Mouse (Mus musculus) CH12.LX (cell line): ENCODE results near the gene Hdac9. TPM values are rescaled to one million over a fixed set of nuclear protein-coding genes. Genes with fewer than 3 reads are reported as not detected.

Experiments
- DNase-seq: peaks from one replicate; pipeline ENCODE4 v3.0.0-alpha.2; 2013; ENCODE audit errors: extremely low read depth
- H3K27ac ChIP-seq: 2 replicates; pipeline ENCODE4 v1.5.1; 2012; ENCODE audit warnings: low read depth, mild to moderate bottlenecking, control low read depth, moderate library complexity; ENCODE audit not compliant: insufficient read depth
- H3K27me3 ChIP-seq: replicated peaks from 2 replicates; pipeline ENCODE3; 2012; ENCODE audit warnings: inconsistent platforms
- H3K36me3 ChIP-seq, 2 experiments: replicated peaks in 1 of 2; 2 replicates each; pipeline versions ENCODE3 to v1.6.1; 2012; ENCODE audit warnings: inconsistent platforms in 1 of 2, low read length in 1 of 2, mild to moderate bottlenecking in 1 of 2, mixed read lengths in 1 of 2, moderate library complexity in 1 of 2; ENCODE audit not compliant: control insufficient read depth in 1 of 2, insufficient read depth in 1 of 2
- H3K4me1 ChIP-seq, 2 experiments: 2 replicates each; pipeline ENCODE4 v1.6.1; 2012; ENCODE audit warnings: inconsistent platforms in 1 of 2, moderate library complexity in 1 of 2; ENCODE audit not compliant: insufficient read depth in 2 of 2, control insufficient read depth in 1 of 2
- H3K4me2 ChIP-seq: 2 replicates; pipeline ENCODE4 v1.6.1; 2012; ENCODE audit warnings: low read depth, mild to moderate bottlenecking, control low read depth; ENCODE audit not compliant: poor library complexity, insufficient read depth, severe bottlenecking
- H3K4me3 ChIP-seq, 3 experiments: fragments of 150-350 bp in 1 of 3; sonication (generic) in 1 of 3; replicated peaks in 1 of 3; 2 replicates each; pipeline versions ENCODE3 to v1.5.1; 2011 to 2012; ENCODE audit warnings: low read depth in 2 of 3, low read length in 2 of 3, mild to moderate bottlenecking in 2 of 3, moderate library complexity in 2 of 3, control low read depth in 1 of 3, improper control_type of control experiment in 1 of 3, inconsistent platforms in 1 of 3, mixed read lengths in 1 of 3; ENCODE audit not compliant: poor library complexity in 1 of 3
- H3K79me2 ChIP-seq: replicated peaks from 2 replicates; pipeline ENCODE4 v1.6.1; 2012; ENCODE audit warnings: mild to moderate bottlenecking, moderate library complexity; ENCODE audit not compliant: control insufficient read depth, poor library complexity, insufficient read depth, severe bottlenecking; ENCODE audit errors: extremely low read depth
- H3K9ac ChIP-seq: 2 replicates; pipeline ENCODE4 v1.6.1; 2012; ENCODE audit warnings: low read depth, mild to moderate bottlenecking, control low read depth, moderate library complexity; ENCODE audit not compliant: insufficient read depth
- H3K9me3 ChIP-seq: replicated peaks from 2 replicates; pipeline ENCODE3; 2012; ENCODE audit warnings: low read length, inconsistent platforms, mixed read lengths
- CHD2 ChIP-seq: IDR thresholded peaks from 2 replicates; pipeline ENCODE4 v1.6.1; 2011; ENCODE audit warnings: low read length, improper control_type of control experiment
- CTCF ChIP-seq, 2 experiments: IDR thresholded peaks in 1 of 2; conservative IDR thresholded peaks in 1 of 2; 2 replicates each; pipeline ENCODE4 v1.5.1; 2011 to 2012; ENCODE audit warnings: low read depth in 2 of 2, low read length in 2 of 2, improper control_type of control experiment in 1 of 2, inconsistent platforms in 1 of 2, mild to moderate bottlenecking in 1 of 2, moderate library complexity in 1 of 2
- E2F4 ChIP-seq: IDR thresholded peaks from 2 replicates; pipeline ENCODE4 v1.6.1; 2011; ENCODE audit warnings: low read depth, low read length, improper control_type of control experiment; ENCODE audit not compliant: insufficient replicate concordance
- ELF1 ChIP-seq: IDR thresholded peaks from 2 replicates; pipeline ENCODE4 v1.6.1; 2014; ENCODE audit warnings: low read depth, mild to moderate bottlenecking, inconsistent platforms, low read length, improper control_type of control experiment
- EP300 ChIP-seq: IDR thresholded peaks from 2 replicates; pipeline ENCODE4 v1.6.1; 2011; ENCODE audit warnings: low read length, improper control_type of control experiment
- HCFC1 ChIP-seq: IDR thresholded peaks from 2 replicates; pipeline ENCODE4 v1.6.1; 2012; ENCODE audit warnings: low read depth, mild to moderate bottlenecking, inconsistent platforms, low read length, improper control_type of control experiment
- IRF4 ChIP-seq: IDR thresholded peaks from 2 replicates; pipeline ENCODE4 v1.6.1; 2014; ENCODE audit warnings: low read depth, mild to moderate bottlenecking, inconsistent platforms, low read length, improper control_type of control experiment
- KAT2A ChIP-seq: IDR thresholded peaks from 2 replicates; pipeline ENCODE4 v1.6.1; 2012; ENCODE audit warnings: low read length, improper control_type of control experiment, inconsistent platforms; ENCODE audit not compliant: insufficient replicate concordance
- MAZ ChIP-seq: IDR thresholded peaks from 2 replicates; pipeline ENCODE4 v1.6.1; 2012; ENCODE audit warnings: low read depth, mild to moderate bottlenecking, inconsistent platforms, low read length, improper control_type of control experiment, moderate library complexity
- MEF2A ChIP-seq: IDR thresholded peaks from 2 replicates; pipeline ENCODE4 v1.6.1; 2014; ENCODE audit warnings: low read depth, mild to moderate bottlenecking, inconsistent platforms, low read length, improper control_type of control experiment, borderline replicate concordance
- MXI1 ChIP-seq: IDR thresholded peaks from 2 replicates; pipeline ENCODE4 v1.6.1; 2011; ENCODE audit warnings: mild to moderate bottlenecking, low read depth, low read length, improper control_type of control experiment
- MYC ChIP-seq: IDR thresholded peaks from 2 replicates; pipeline ENCODE4 v1.6.1; 2011; ENCODE audit warnings: low read depth, mild to moderate bottlenecking, improper control_type of control experiment, low read length
- NELFE ChIP-seq: IDR thresholded peaks from 2 replicates; pipeline ENCODE4 v1.6.1; 2011; ENCODE audit warnings: low read depth, low read length, improper control_type of control experiment
- NRF1 ChIP-seq: IDR thresholded peaks from 2 replicates; pipeline ENCODE4 v1.6.1; 2014; ENCODE audit warnings: low read depth, mild to moderate bottlenecking, inconsistent platforms, low read length, improper control_type of control experiment, moderate library complexity
- PAX5 ChIP-seq: IDR thresholded peaks from 2 replicates; pipeline ENCODE4 v1.6.1; 2012; ENCODE audit warnings: low read length, inconsistent platforms, mixed read lengths
- RAD21 ChIP-seq: IDR thresholded peaks from 2 replicates; pipeline ENCODE4 v1.6.1; 2011; ENCODE audit warnings: low read depth, mild to moderate bottlenecking, low read length, improper control_type of control experiment, moderate library complexity
- RCOR1 ChIP-seq: conservative IDR thresholded peaks from 2 replicates; pipeline ENCODE4 v1.6.1; 2012; ENCODE audit warnings: low read depth, mild to moderate bottlenecking, inconsistent platforms, low read length, improper control_type of control experiment
- SIN3A ChIP-seq: IDR thresholded peaks from 2 replicates; pipeline ENCODE4 v1.6.1; 2012; ENCODE audit warnings: low read length, improper control_type of control experiment, inconsistent platforms
- TCF12 ChIP-seq: IDR thresholded peaks from 2 replicates; pipeline ENCODE4 v1.6.1; 2014; ENCODE audit warnings: low read depth, mild to moderate bottlenecking, inconsistent platforms, low read length, improper control_type of control experiment
- USF1 ChIP-seq: IDR thresholded peaks from 2 replicates; pipeline ENCODE4 v1.6.1; 2014; ENCODE audit warnings: low read depth, mild to moderate bottlenecking, inconsistent platforms, low read length, improper control_type of control experiment
- USF2 ChIP-seq: conservative IDR thresholded peaks from 2 replicates; pipeline ENCODE4 v1.6.1; 2011; ENCODE audit warnings: low read depth, low read length, improper control_type of control experiment
- ZKSCAN1 ChIP-seq: IDR thresholded peaks from 2 replicates; pipeline ENCODE4 v1.6.1; 2012; ENCODE audit warnings: low read depth, inconsistent platforms, low read length, improper control_type of control experiment, borderline replicate concordance
- ZMIZ1 ChIP-seq: IDR thresholded peaks from 2 replicates; pipeline ENCODE4 v1.6.1; 2012; ENCODE audit warnings: low read depth, mild to moderate bottlenecking, inconsistent platforms, low read length, improper control_type of control experiment
- dilution Hi-C: fragments of 300-500 bp; cut with MboI; formaldehyde crosslinking; loops from 2 replicates; pipeline ENCODE4 v1.14.3; 2020; ENCODE audit warnings: low sequenced_read_pairs; ENCODE audit not compliant: extremely low pct_unique_long_range_greater_than_20kb, extremely low pct_ligation_motif_present
- in situ Hi-C: fragments of 300-500 bp; cut with MboI; formaldehyde crosslinking; loops from 3 replicates; pipeline ENCODE4 v1.14.3; 2019; ENCODE audit warnings: low sequenced_read_pairs, low pct_ligation_motif_present, low pct_unique_long_range_greater_than_20kb, mixed read lengths
- polyA plus RNA-seq: library from polyadenylated mRNA; unstranded; fragments of >175 nt; gene quantifications from 2 replicates; pipeline ENCODE4 v1.2.1, GENCODE M21; 2012; ENCODE audit warnings: low read depth; ENCODE audit not compliant: insufficient read length
- total RNA-seq, 2 experiments: library from RNA; depleted of rRNA; stranded (reverse); fragments of 300-350 nt in 1 of 2; fragments of >200 nt in 1 of 2; gene quantifications; 2 replicates each; pipeline ENCODE4 v1.2.3; 2012 to 2014

Gene Hdac9
- total and polyA plus RNA-seq, 3 experiments, result 0.04 to 0.38 (median 0.17) TPM

- Histone ChIP-seq H3K27me3 (no peaks in the 10 kb centered on the region), H3K27ac (no peak overlapping the region), H3K4me3 (no peak overlapping the region), H3K9me3 (no peaks in the 10 kb centered on the region), H3K79me2 (no peaks in the 10 kb centered on the region), H3K4me1 (peaks cover 7% of the 10 kb centered on the region in 2 experiments), H3K36me3 (no peaks in the 10 kb centered on the region), H3K9ac (no peak overlapping the region), H3K4me2 (no peak overlapping the region)
- DNase-seq, result no peak
- in situ Hi-C loops (no loop called here), dilution Hi-C loops (no loop called here)
- no peak for TF ChIP-seq MEF2A
- no peak for TF ChIP-seq MYC
- no peak for TF ChIP-seq ZMIZ1
- no peak for TF ChIP-seq NRF1
- TF ChIP-seq E2F4, result no peak
- no peak for TF ChIP-seq KAT2A
- TF ChIP-seq USF1, result no peak
- no peak for TF ChIP-seq MAZ
- no peak for TF ChIP-seq TCF12
- TF ChIP-seq ZKSCAN1, result no peak
- TF ChIP-seq RCOR1, result no peak
- TF ChIP-seq USF2, result no peak
- TF ChIP-seq EP300, result no peak
- no peak for TF ChIP-seq MXI1
- no peak for TF ChIP-seq RAD21
- no peak for TF ChIP-seq PAX5
- TF ChIP-seq NELFE, result no peak
- TF ChIP-seq, all 38 proteins: peak for 0
Observed at GRCm38 (mm10) chr12:34487666-34488065, 429.2 kb downstream of the Hdac9 start.

GRCm38 (mm10) chr12:34487021-34487420 lies 429.9 kb downstream of the Hdac9 start:
- H3K27me3 ChIP-seq, result no peaks in the 10 kb centered on the region
- no peaks in the 10 kb centered on the region for H3K9me3 ChIP-seq
- H3K4me1 ChIP-seq, result peaks cover 6 to 7% of the 10 kb centered on the region in 2 experiments
- in situ Hi-C loops (no loop called here), dilution Hi-C loops (no loop called here)
- no peak overlapping the region for H3K4me2 ChIP-seq
- no peaks in the 10 kb centered on the region for H3K79me2 ChIP-seq
- no peaks in the 10 kb centered on the region for H3K36me3 ChIP-seq
- no peak overlapping the region for H3K4me3 ChIP-seq
- H3K27ac ChIP-seq, result no peak overlapping the region
- TF ChIP-seq CHD2 (no peak), RCOR1 (no peak), EP300 (no peak), NELFE (no peak), CTCF (conservative IDR thresholded peaks at IDR 0.05 in 1 of 2, IDR thresholded peaks at IDR 0.05 in 1 of 2; ENCODE audit: low read depth in 2 of 2, low read length in 2 of 2) (no peak), ZKSCAN1 (no peak), MYC (no peak), NRF1 (no peak), KAT2A (no peak), PAX5 (no peak), SIN3A (no peak), ELF1 (no peak), HCFC1 (no peak), IRF4 (no peak)
- H3K9ac ChIP-seq, result no peak overlapping the region
- no peak for DNase-seq
